Mouse (Mus musculus): ENCODE results near the gene Ppp1r15a. TPM values are rescaled to one million over a fixed set of nuclear protein-coding genes. Genes with fewer than 3 reads are reported as not detected.
"Not testable (repeated sequence)": the region's sequence is repeated elsewhere in the genome, so short reads cannot be mapped to it uniquely, and the experiment has no call there.

Gene Ppp1r15a
- total RNA-seq, 1 experiment from 2014 or later = 29.6 TPM

DNA sequence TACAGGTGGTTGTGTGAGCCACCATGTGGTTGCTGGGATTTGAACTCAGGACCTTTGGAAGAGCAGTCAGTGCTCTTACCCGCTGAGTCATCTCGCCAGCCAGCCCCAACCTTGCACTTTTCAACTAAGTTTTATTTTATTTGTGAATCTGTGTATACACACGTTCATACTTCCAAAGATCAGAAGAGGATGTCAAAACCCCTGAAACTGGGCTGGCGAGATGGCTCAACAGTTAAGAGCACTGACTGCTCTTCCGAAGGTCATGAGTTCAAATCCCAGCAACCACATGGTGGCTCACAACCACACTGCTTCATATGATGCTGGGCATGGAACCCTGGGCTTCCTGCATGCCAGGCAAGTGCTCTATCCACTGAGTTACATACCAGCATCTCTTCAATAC lies 41.1 kb downstream of the Ppp1r15a start:
- not testable (repeated sequence) for DNase-seq

- no peak for DNase-seq
Measured at GRCm38 (mm10) chr7:45482166-45482565, 43.9 kb downstream of the Ppp1r15a start.

GRCm38 (mm10) chr7:45481374-45481927 lies 44.6 kb downstream of the Ppp1r15a start, which contains the start of gene Tulp2:
Gene Tulp2 (plus strand): TSS chr7:45481877.
- no peak for DNase-seq

DNA sequence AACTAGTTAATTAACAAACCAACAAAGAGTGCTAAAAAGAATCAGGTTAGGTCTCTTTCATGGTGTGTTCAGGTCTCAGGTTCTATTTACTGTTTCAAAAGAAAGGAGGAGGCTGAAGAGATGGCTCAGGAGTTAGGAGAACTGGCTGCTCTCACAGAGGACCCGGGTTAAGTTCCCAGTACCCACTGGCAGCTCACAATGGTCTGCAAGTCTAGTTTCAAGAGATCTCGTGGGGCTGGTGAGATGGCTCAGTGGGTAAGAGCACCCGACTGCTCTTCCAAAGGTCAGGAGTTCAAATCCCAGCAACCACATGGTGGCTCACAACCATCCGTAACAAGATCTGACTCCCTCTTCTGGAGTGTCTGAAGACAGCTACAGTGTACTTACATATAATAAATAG lies 45.8 kb downstream of the Ppp1r15a start:
- not testable (repeated sequence) for DNase-seq

DNA sequence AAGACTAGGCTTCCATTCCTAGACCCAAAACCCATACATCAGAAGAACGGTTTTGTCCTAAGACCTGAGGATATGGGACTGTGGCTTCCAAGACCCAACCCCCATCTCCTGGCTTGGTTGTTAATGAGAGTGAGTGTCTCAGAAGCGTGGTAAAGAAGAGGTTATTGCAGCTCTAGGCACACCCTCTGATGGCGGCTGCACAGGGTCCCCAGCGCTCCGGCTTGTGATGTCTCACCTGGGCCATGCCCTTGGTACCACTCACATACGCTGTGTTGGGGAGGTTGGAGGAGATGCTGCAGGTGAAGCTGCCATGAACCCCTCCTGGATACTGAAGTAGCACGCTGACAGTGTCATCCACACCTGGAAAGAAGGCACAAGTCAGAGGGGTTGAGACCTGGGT lies 47.3 kb downstream of the Ppp1r15a start:
- no peak for DNase-seq

DNA sequence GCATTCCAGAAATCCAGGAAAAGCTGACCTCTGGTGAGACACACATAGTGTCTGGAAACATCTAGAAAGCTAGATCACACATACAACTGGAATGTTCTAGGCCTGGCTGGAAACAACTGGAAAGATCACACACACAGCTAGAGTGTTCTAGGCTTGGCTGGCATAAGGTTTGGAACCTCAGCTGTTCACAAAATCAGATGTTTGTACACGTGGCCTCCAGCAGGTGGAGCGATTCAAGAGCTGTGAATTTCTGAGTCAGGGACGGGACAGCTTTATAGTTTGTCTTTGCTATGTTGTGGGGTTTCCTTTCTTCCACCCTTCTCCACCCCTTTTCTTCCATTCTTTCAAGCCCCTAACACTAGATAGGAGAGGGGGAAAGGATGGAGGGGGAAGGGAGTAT lies 49.1 kb downstream of the Ppp1r15a start:
- DNase-seq = no peak

GRCm38 (mm10) chr7:45476453-45476852 lies 49.6 kb downstream of the Ppp1r15a start:
- DNase-seq = no peak

DNA sequence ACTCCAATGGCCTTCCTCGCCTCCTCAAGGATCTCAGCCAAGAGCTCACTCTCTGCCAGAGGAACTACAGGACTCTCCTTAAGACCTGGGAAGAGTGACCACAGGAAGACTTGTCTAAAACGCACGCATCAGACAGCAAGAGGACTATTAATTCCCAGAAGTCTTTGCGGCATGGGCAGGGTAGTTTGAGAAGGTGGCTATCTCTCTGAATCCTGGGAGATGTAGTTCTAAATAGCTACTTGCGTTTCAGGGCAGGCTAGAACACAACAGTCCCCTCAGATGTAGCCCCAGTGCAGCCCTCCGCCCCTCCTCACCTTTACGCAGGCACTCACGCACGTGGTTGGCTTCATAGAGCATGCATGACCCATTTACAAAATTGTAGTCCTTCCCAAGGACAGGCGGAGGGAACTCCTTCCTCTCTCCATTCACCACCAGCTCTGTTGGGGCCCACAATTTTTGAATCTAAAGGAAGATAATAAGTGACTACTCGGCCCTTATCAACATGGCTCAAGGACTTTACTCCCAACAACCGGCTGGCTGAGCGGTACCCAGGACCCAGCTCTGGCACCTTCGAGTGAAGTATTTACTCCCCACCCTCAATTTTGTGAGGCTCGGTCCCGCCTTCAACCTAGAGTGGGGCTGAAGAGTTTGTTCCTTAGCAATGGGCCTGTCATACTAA lies 50.6 kb downstream of the Ppp1r15a start:
- DNase-seq = no peak

Other genes starting within 250 kb of the Ppp1r15a start
- gene Slc6a21, start 248.8 kb downstream of the Ppp1r15a start, total RNA-seq (2021) = not detected in 2 replicates
- gene Trpm4, start 192.5 kb downstream of the Ppp1r15a start, total RNA-seq (2021) = 9.3 and 14.2 TPM in 2 replicates
- 0.18 TPM in 1 of 2 replicates, not detected in the other for gene Hrc, start 191.0 kb downstream of the Ppp1r15a start, total RNA-seq (2021)
- 1.9 and 2.9 TPM in 2 replicates for gene Ppfia3, start 159.2 kb downstream of the Ppp1r15a start, total RNA-seq (2021)
- 8.7 TPM in 1 of 2 replicates, not detected in the other for gene Lin7b, start 155.7 kb downstream of the Ppp1r15a start, total RNA-seq (2021)
- gene Snrnp70, start 130.5 kb downstream of the Ppp1r15a start, total RNA-seq (2021) = 361 and 425 TPM in 2 replicates
- gene Kcna7, start 120.6 kb downstream of the Ppp1r15a start, total RNA-seq (2021) = not detected in 2 replicates
- not detected in 2 replicates for gene Ntf5, start 112.6 kb downstream of the Ppp1r15a start, total RNA-seq (2021)
- not detected in 2 replicates for gene Lhb, start 105.4 kb downstream of the Ppp1r15a start, total RNA-seq (2021)
- 39.4 and 44.2 TPM in 2 replicates for gene Gys1, start 91.4 kb downstream of the Ppp1r15a start, total RNA-seq (2021)
- gene Ruvbl2, start 88.2 kb downstream of the Ppp1r15a start, total RNA-seq (2021) = 50.7 and 51.6 TPM in 2 replicates
- gene Ftl1, start 66.4 kb downstream of the Ppp1r15a start, total RNA-seq (2021) = 786 and 951 TPM in 2 replicates
- gene Bax, start 59.4 kb downstream of the Ppp1r15a start, total RNA-seq (2021) = 61.4 and 68.8 TPM in 2 replicates
- gene Tulp2, start 44.4 kb downstream of the Ppp1r15a start, total RNA-seq (2021) = 0.46 and 0.67 TPM in 2 replicates
- gene Gm45808, start 39.5 kb downstream of the Ppp1r15a start, total RNA-seq (2021) = 21.0 and 40.1 TPM in 2 replicates
- 62.3 and 75.5 TPM in 2 replicates for gene Dhdh, start 37.5 kb downstream of the Ppp1r15a start, total RNA-seq (2021)
- gene Nucb1, start 15.9 kb downstream of the Ppp1r15a start, total RNA-seq (2021) = 220 and 264 TPM in 2 replicates
- gene Plekha4, start 62 bp upstream of the Ppp1r15a start, total RNA-seq (2021) = 3.2 and 3.3 TPM in 2 replicates
- gene Hsd17b14, start 28.6 kb upstream of the Ppp1r15a start, total RNA-seq (2021) = 0.95 and 1.0 TPM in 2 replicates
- 218 and 244 TPM in 2 replicates for gene Bcat2, start 43.9 kb upstream of the Ppp1r15a start, total RNA-seq (2021)
- gene Fgf21, start 89.2 kb upstream of the Ppp1r15a start, total RNA-seq (2021) = not detected in 2 replicates
- not detected in 2 replicates for gene Fut1, start 91.0 kb upstream of the Ppp1r15a start, total RNA-seq (2021)
- 0.36 TPM in 1 of 2 replicates, not detected in the other for gene Izumo1, start 95.5 kb upstream of the Ppp1r15a start, total RNA-seq (2021)
- gene Rasip1, start 101.2 kb upstream of the Ppp1r15a start, total RNA-seq (2021) = 21.3 and 23.3 TPM in 2 replicates
- 3.5 and 4.3 TPM in 2 replicates for gene Mamstr, start 113.7 kb upstream of the Ppp1r15a start, total RNA-seq (2021)
- not detected in 2 replicates for gene Fut2, start 140.1 kb upstream of the Ppp1r15a start, total RNA-seq (2021)
- not detected in 2 replicates for gene Ntn5, start 157.8 kb upstream of the Ppp1r15a start, total RNA-seq (2021)
- gene Sec1, start 168.1 kb upstream of the Ppp1r15a start, total RNA-seq (2021) = 0.39 TPM in 1 of 2 replicates, not detected in the other
- gene Car11, start 173.6 kb upstream of the Ppp1r15a start, total RNA-seq (2021) = 15.7 and 15.8 TPM in 2 replicates
- 282 and 444 TPM in 2 replicates for gene Dbp, start 178.8 kb upstream of the Ppp1r15a start, total RNA-seq (2021)
- gene Rpl18, start 189.2 kb upstream of the Ppp1r15a start, total RNA-seq (2021) = 964 and 1,249 TPM in 2 replicates
- 38.2 and 42.0 TPM in 2 replicates for gene Sphk2, start 191.7 kb upstream of the Ppp1r15a start, total RNA-seq (2021)
- gene Fam83e, start 194.9 kb upstream of the Ppp1r15a start, total RNA-seq (2021) = 0.30 and 0.76 TPM in 2 replicates
- gene Spaca4, start 199.5 kb upstream of the Ppp1r15a start, total RNA-seq (2021) = not detected in 2 replicates